Mouse (Mus musculus) retina, postnatal 1 day (tissue): ENCODE data around the gene Tubg1.

Source experiments
- DNase-seq: peaks from one replicate; pipeline ENCODE4 v3.0.0-alpha.2; 2012

Gene Tubg1

DNA sequence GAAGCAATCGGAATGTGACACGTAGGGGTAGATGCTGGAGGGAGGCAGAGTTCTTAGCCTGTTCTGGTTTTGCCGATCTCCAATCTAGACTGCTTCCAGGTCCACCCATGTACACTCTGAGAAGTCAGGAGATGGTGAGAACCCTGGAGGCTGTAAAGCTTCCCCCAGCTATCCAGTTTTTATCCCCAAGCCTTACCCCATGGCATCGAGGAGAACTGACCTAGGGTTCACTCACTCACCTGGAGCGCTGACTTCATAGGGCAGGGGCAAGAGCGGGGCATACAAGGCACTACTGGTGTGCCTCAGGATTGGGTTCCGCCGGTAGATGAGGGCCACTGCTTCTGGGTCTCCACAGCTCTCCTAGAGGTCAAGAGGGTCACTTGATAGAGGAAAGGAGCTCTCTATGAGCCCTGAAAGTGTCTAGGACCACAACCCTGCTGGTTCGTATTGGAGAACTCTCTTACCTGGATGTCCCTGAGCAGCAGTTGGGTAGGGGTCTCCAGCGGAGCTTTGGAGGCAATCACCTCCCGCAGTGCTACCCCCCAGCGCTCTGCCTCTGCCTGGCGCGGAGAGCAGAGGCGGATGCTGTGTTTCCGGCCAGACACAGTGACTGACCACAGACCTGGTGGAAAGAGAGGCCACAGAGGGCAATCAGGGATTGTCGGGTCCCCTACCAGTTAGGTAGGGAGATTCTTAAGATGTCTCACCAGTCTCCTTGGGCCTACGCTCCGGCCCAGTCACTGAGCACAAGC lies 47.6 kb downstream of the Tubg1 start:
- DNase-seq = no peak

DNA sequence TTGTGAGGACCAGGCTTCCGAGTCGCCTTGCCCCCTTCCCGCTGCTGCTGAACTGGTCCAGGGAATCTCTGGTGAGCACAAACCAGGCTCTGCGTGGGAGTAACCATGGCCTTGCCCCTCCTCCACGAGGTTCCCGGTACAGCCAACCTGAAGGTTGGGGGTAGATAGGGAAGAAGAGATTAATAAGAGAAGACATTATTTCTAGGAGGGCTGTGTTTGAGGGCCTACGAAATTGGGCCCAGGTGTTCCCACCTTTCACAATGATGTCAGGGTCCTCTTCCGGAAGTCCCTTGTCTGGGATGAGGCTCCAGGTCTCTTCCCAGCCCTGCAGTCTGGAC lies 48.2 kb downstream of the Tubg1 start:
- no peak for DNase-seq

GRCm38 (mm10) chr11:101168301-101168980 lies 48.7 kb downstream of the Tubg1 start:
- no peak for DNase-seq

- no peak for DNase-seq
Observed at GRCm38 (mm10) chr11:101169301-101170107, 49.8 kb downstream of the Tubg1 start.

- DNase-seq = peak; percentile 52
Observed at GRCm38 (mm10) chr11:101170354-101170810, 50.6 kb downstream of the Tubg1 start, which contains the start of gene Cntnap1. Gene Cntnap1, plus strand, starts transcription at chr11:101170523.

DNA sequence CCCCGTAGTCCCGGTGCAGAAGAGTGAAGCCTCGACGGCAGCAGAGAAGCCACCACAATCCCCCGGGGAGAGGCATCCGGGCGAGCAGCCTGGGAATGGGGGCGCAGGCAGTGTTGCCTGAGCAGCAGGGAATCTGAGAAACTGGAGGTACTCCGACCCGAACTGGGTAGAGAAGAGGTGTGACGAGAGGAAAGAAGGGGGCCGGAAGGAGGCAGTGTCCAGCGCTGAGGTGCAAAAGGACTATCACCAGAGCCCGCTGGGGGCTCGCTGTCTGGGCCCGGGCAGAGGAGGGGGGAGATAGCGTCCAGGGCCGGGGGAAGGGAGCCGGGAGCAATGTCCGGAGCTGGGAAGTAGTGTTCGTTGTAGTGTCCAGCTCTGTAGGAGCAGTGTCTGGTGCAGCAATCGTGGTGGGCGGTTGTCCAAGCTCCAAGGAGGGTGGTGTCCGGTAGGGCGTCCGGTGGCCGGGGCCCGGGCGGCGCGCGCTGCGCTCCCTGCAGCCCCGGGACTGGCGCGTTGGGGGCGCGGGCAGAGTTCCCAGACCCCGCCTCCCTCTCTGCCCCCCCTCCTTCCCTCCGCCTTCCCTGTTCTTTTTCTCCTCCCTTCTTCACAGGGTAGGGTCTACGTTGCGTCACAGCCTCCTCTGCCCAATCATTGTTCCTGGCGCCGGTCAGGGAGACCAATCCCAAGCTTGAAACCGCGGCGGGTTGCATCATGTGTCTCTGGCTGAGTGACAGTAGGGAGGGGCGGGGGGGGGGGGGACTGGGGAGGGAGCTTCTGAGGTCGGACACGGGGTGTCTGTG lies 51.3 kb downstream of the Tubg1 start, which contains the start of gene Plekhh3:
Gene Plekhh3 (minus strand): TSS at position 541 of the 800 bp plus-strand sequence.
- peak; percentile 100 for DNase-seq

- peak; percentile 92 for DNase-seq
Observed at GRCm38 (mm10) chr11:101171721-101172433, 52.1 kb downstream of the Tubg1 start.

- no peak for DNase-seq
Observed at GRCm38 (mm10) chr11:101172434-101172815, 52.7 kb downstream of the Tubg1 start.

DNA sequence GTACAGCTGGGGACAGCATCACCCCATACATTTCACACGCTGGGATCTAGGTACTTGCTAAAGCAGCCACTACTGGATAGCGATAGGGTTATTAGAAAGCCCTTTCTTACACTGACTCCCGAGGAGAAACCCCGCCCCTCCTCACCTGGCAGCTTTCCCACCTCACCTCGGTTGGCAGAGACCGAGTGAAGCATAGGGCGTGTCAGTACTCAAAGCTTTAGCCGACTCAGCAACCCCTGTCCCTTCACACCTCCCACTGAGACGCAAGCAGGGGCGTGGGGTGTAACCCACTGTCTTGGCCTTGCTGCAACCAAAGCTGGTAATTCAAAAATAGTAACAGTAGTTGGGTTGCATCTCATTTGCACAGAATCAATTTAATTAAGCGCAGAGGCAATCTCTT lies 53.4 kb downstream of the Tubg1 start:
- no peak for DNase-seq

- peak; percentile 94 for DNase-seq
Observed at GRCm38 (mm10) chr11:101173631-101174388, 54.1 kb downstream of the Tubg1 start.

DNA sequence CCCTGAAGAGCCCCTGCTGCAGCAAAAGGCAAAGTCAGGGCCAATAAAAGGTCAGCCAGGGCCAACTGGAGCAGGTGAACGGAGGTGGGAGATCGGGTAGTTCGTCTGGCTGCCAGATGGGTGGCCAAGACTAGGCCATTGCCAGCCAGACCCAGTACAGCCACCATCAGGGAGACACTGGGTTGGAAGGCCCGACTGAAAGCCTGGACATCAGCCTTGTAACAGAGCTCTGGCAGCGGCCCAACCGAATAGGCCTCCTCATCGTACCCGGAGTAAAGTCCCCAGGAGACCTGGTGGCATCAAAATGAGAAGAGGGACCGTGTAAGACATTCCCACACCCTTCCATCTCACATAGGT lies 54.6 kb downstream of the Tubg1 start:
- no peak for DNase-seq

GRCm38 (mm10) chr11:101174851-101175628 lies 55.3 kb downstream of the Tubg1 start, which contains the start of gene Ccr10:
Gene Ccr10, minus strand, starts transcription at chr11:101175443.
- DNase-seq = peak; percentile 62

DNA sequence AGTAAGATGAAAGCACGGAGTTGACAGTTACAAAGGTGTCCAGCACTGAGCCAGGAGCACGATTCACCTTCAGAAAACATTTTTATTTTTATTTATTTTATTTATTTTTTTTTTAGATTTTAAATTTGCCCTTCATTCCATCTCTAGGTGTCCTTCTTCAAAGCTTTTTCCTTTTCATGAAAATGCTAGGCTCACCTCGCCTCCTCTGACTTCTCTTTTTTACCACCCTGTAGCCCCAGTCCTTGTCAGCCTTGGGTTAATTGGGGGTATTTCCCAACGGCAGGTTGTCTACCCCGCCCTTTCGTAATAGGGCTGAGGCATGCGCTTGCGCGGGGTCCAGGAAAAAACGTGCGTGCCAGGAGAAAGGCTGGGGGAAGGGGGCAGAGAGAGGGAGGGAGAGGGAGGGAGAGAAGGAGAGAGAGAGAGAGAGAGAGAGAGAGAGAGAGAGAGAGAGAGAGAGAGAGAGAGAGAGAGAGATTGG lies 55.9 kb downstream of the Tubg1 start:
- peak; percentile 69 for DNase-seq
